Mouse (Mus musculus): ENCODE data around the gene Atg4c.

The Atg4c gene

GRCm38 (mm10) chr4:99186412-99187125 is 7.2 kb upstream of the Atg4c start:
- no peak for DNase-seq

- DNase-seq: no peak
Observed at GRCm38 (mm10) chr4:99192640-99193039, 1.1 kb upstream of the Atg4c start.

DNA sequence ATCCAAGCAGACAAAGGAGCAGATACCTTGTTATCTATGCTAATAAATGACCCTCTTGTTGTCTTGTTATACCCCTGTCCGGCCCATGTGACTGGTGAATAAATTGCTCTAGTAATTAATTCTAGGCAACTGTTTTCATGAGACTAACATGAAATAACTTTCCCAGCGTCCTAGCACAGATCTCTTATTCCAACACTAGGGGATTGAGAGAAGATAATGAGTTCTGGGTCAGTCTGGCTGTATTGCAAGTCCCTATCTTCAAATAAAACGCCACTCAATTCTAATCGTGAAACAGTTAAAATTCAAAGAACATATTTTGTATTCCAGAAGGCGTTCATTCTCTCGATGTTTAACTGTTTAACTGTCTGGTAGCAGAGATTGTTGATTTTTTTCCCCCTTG is 520 bp upstream of the Atg4c start:
- DNase-seq: no peak

GRCm38 (mm10) chr4:99194826-99195225 is 1.1 kb downstream of the Atg4c start:
- DNase-seq: no peak

DNA sequence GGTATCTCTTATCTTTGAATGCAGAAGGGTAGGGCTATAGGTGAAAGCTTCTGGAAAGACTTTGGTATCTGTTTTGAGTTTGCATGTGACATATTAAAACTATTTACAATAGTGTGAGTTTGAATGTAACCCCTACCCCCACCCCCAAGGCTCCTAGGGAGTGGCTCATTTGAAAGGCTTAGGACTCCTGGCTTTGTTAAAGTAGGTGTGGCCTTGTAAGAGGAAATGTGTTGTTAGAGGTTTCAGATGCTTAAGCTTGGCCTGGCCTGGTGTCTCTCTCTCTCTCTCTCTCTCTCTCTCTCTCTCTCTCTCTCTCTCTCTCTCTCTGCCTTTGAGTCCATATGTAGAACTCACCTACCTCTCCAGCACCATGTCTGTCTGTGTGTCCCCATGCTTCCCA is 5.0 kb downstream of the Atg4c start:
- DNase-seq: no peak

DNA sequence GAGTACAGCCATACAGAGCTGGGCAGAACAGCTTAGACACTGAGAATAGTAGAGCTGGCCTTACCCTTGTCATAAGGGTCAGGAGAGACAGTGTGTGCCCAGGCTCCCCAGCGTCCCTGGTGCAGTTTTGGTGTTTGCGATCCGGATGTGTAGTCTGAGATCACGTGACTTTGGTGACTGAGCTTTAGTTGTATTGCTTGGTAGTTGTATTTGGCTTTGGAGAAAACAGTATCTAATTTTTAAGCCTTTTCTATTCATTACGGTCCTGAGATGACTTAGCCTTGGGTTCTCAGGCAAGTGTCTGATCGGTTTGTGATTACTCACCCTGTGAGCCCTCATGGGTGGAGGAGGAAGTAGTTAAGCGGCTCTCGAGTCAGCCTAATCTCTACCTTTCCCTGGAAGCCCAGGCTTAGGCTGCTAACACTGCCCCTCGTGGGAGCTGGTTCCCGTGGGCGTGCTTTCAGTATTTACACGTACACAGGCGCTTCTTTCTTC is 6.1 kb downstream of the Atg4c start:
- DNase-seq: peak; percentile 43

- no peak for DNase-seq
Observed at GRCm38 (mm10) chr4:99200383-99201136, 6.8 kb downstream of the Atg4c start.

GRCm38 (mm10) chr4:99205773-99206172 is 12.0 kb downstream of the Atg4c start:
- no peak for DNase-seq

DNA sequence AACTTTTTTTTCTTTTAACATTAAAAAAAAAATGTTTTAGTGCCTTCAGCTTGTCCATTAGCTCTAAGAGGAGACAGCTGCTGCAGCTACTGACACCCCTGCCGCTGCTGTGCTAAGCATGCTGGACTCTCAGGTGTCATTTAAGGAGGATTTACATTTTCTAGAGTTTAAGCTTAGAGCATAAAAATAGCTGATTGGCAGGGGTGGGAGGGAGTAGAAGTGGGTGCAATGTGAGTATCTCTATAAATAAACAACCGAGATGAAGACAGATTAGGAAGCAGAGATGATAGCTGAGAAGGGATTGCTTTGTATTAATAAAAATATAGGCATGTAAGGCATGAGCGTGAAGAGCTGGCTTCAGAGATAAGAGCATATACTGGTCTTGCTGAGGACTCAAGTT is 12.6 kb downstream of the Atg4c start:
- no peak for DNase-seq

- DNase-seq: peak; percentile 18
Observed at GRCm38 (mm10) chr4:99210087-99210486, 16.4 kb downstream of the Atg4c start.

GRCm38 (mm10) chr4:99211606-99212005 is 17.9 kb downstream of the Atg4c start:
- DNase-seq: no peak

DNA sequence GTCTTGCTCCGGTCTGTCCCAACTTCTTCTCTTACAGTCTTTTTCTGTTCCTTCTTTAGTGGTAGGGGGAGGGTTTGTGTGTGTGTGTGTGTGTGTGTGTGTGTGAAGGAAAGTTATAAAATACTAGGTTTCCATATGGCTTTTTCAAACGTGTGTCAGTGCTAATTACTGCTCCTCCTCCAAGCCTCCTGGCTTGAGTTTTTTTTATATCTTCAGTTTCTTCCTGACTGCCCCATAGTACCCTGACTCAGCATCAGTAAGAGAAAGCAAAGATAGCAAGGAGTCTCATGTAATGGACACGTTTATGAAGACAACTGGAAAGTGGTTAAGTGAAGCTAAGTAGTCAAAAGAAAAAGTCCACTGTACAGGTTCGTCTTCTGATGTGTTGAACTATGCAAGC is 19.4 kb downstream of the Atg4c start:
- DNase-seq: no peak

DNA sequence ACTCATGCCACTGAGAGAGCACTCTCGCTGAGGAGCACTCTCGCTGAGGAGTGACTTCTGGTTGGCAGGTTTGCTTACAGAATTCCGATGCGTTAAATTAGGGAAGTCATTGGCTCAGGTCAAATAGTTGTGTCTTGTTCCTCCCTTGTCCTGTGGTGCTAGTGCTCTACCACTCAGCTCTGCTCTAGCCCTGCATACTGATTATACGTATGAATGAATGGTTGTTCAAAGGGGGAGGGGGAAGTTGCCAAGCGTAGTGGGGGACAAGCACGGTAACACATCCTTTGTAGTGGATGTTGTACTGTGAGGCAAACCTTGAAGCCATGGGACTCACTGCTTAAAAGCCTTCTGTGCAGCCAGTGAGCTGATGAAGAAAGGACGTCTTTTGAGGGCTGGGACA is 28.5 kb downstream of the Atg4c start:
- DNase-seq: no peak

- DNase-seq: no peak
Observed at GRCm38 (mm10) chr4:99224790-99225189, 31.1 kb downstream of the Atg4c start.

DNA sequence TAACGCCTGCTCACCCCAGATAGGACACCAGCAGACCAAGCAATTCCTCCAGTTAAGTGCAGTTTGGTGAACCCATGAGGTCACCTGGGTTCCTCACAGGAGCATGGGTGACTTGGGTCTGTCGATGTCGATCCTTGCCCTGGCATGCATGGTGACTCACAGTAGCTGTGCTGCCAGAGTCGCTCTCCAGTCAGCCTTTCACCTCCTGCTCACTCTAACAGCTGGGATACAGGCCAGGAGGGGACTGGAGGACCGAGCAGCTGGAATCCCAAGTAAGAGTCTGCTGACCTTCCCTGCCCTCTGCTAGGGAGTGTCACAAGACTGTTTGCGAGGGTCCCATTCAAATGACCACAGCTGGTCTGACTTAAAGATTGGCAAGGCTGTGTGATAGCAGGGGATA is 33.5 kb downstream of the Atg4c start:
- no peak for DNase-seq

- no peak for DNase-seq
Observed at GRCm38 (mm10) chr4:99229371-99229770, 35.6 kb downstream of the Atg4c start.

GRCm38 (mm10) chr4:99235203-99235856 is 41.6 kb downstream of the Atg4c start:
- no peak for DNase-seq

- no peak for DNase-seq
Observed at GRCm38 (mm10) chr4:99238305-99238704, 44.6 kb downstream of the Atg4c start.

GRCm38 (mm10) chr4:99241674-99242073 is 47.9 kb downstream of the Atg4c start:
- DNase-seq: no peak

- no peak for DNase-seq
Observed at GRCm38 (mm10) chr4:99249358-99249757, 55.6 kb downstream of the Atg4c start.

DNA sequence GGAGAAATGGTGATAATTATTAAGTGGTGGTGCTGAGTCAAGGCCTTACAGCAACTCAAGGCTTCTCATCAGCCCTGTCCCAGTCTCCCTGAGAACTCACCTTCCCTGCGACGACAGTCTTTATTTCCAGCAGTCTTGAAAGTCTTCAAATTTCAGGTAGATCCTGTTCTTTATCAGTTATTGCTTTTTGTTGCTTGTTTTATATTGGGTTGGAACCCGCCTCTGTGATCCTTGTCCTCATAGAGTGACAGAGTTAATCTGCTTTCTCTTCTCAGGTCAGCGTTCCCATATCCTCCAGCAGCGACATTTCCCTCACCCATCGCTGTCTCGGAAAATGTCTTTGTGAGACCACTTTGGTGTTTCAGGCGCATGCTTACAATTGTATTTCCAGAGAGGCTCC is 56.1 kb downstream of the Atg4c start:
- no peak for DNase-seq

DNA sequence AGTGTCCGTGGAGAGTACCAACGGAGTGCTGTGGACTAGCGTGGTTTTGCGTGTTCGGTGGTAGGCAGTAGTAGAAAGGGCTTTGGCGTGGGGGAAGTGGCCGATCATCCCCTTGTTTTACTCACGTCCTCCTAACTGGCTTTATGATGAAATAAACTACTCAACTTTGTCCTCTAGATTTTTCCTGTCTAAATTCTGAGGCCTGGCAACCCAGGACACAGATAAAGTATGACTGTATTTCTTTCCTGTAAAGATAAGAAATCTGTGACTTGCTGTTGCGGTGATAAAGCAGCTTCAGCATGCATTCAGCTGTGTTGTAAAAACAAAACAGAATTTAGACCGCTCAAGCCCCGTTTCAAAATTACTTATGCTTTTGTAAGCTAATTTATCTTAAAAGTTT is 59.2 kb downstream of the Atg4c start:
- no peak for DNase-seq

GRCm38 (mm10) chr4:99263191-99263590 is 69.5 kb downstream of the Atg4c start:
- DNase-seq: no peak

- no peak for DNase-seq
Observed at GRCm38 (mm10) chr4:99263663-99264062, 69.9 kb downstream of the Atg4c start.
